Mouse (Mus musculus) CD8-positive naive resting alpha-beta T cell, adult 2 months (primary cell): ENCODE data around the gene Madcam1.

ENCODE experiments used
- DNase-seq, 2 experiments: peaks; one replicate each; pipeline ENCODE4 v3.0.0; 2022; ENCODE audit warnings: low read depth in 2 of 2, low spot score in 2 of 2

The Madcam1 gene

GRCm38 (mm10) chr10:79708668-79709067 is 44.3 kb downstream of the Madcam1 start:
- DNase-seq: no peak

GRCm38 (mm10) chr10:79709307-79709706 is 44.9 kb downstream of the Madcam1 start:
- DNase-seq: no peak

- peak in 1 of 2 experiments; percentile 32 for DNase-seq
Measured at GRCm38 (mm10) chr10:79712029-79712428, 47.7 kb downstream of the Madcam1 start.

- DNase-seq: peak; percentile 71 to 81
Measured at GRCm38 (mm10) chr10:79712499-79713126, 48.3 kb downstream of the Madcam1 start.

GRCm38 (mm10) chr10:79713163-79713562 is 48.8 kb downstream of the Madcam1 start:
- no peak for DNase-seq

- no peak for DNase-seq
Measured at GRCm38 (mm10) chr10:79714996-79715395, 50.6 kb downstream of the Madcam1 start.

- DNase-seq: no peak
Measured at GRCm38 (mm10) chr10:79716254-79716987, 52.1 kb downstream of the Madcam1 start, which contains the start of gene Hcn2. Gene Hcn2 (plus strand): TSS chr10:79716634.

- no peak for DNase-seq
Measured at GRCm38 (mm10) chr10:79716988-79717355, 52.6 kb downstream of the Madcam1 start.

- peak in 1 of 2 experiments; percentile 35 for DNase-seq
Measured at GRCm38 (mm10) chr10:79717640-79718357, 53.4 kb downstream of the Madcam1 start.
